Mouse (Mus musculus): Measurements from ENCODE around the gene Rfc4. TPM values are rescaled to one million over a fixed set of nuclear protein-coding genes. Genes with fewer than 3 reads are reported as not detected.

Gene Rfc4
- polyA plus RNA-seq, 1 experiment from 2014 or later: 190 TPM

- Histone ChIP-seq H3K4me3 (replicated peaks) (no peak overlapping the region), H3K4me1 (no peaks in the 10 kb centered on the region), H3K27ac (no peak overlapping the region), H3K36me3 (replicated peaks) (no peaks in the 10 kb centered on the region), H3K9me3 (no peaks in the 10 kb centered on the region), H3K9ac (no peak overlapping the region), H3K27me3 (no peaks in the 10 kb centered on the region), H3K4me2 (no peak overlapping the region)
- no peak for ATAC-seq (ENCODE audit: low FRiP score)
- 94% methylated on average over 13 of the region's 13 CpGs for WGBS
Observed at GRCm38 (mm10) chr16:23157013-23157412, 29.5 kb upstream of the Rfc4 start.

GRCm38 (mm10) chr16:23154261-23154660, 26.7 kb upstream of the Rfc4 start:
- H3K27ac ChIP-seq: no peak overlapping the region
- no peak overlapping the region for H3K4me2 ChIP-seq
- H3K36me3 ChIP-seq (replicated peaks): no peaks in the 10 kb centered on the region
- H3K9me3 ChIP-seq: no peaks in the 10 kb centered on the region
- H3K4me1 ChIP-seq: no peaks in the 10 kb centered on the region
- WGBS: 88% methylated on average over 5 of the region's 5 CpGs
- no peak overlapping the region for H3K9ac ChIP-seq
- H3K4me3 ChIP-seq (replicated peaks): no peak overlapping the region
- H3K27me3 ChIP-seq: no peaks in the 10 kb centered on the region
- ATAC-seq (ENCODE audit: low FRiP score): no peak

- no peak for ATAC-seq (ENCODE audit: low FRiP score)
Observed at GRCm38 (mm10) chr16:23151423-23151822, 23.9 kb upstream of the Rfc4 start.

GRCm38 (mm10) chr16:23149396-23149795, 21.9 kb upstream of the Rfc4 start:
- Histone ChIP-seq H3K27me3 (no peaks in the 10 kb centered on the region), H3K4me3 (replicated peaks) (no peak overlapping the region), H3K4me1 (no peaks in the 10 kb centered on the region), H3K9me3 (no peaks in the 10 kb centered on the region), H3K4me2 (no peak overlapping the region), H3K36me3 (replicated peaks) (no peaks in the 10 kb centered on the region), H3K27ac (no peak overlapping the region), H3K9ac (no peak overlapping the region)
- ATAC-seq (ENCODE audit: low FRiP score): no peak
- 87% methylated on average over 8 of the region's 8 CpGs for WGBS

More at GRCm38 (mm10) chr16:23151423-23151822, 23.9 kb upstream of the Rfc4 start:
- no peak overlapping the region for H3K4me3 ChIP-seq (replicated peaks)
- no peaks in the 10 kb centered on the region for H3K4me1 ChIP-seq
- H3K4me2 ChIP-seq: no peak overlapping the region
- H3K27me3 ChIP-seq: no peaks in the 10 kb centered on the region
- no peak overlapping the region for H3K9ac ChIP-seq
- H3K27ac ChIP-seq: no peak overlapping the region
- H3K9me3 ChIP-seq: no peaks in the 10 kb centered on the region
- H3K36me3 ChIP-seq (replicated peaks): no peaks in the 10 kb centered on the region
- WGBS: 36% methylated on average over 2 of the region's 2 CpGs

- Histone ChIP-seq H3K4me1 (no peaks in the 10 kb centered on the region), H3K27me3 (no peaks in the 10 kb centered on the region), H3K4me2 (no peak overlapping the region), H3K9me3 (no peaks in the 10 kb centered on the region), H3K27ac (no peak overlapping the region), H3K9ac (no peak overlapping the region), H3K4me3 (replicated peaks) (no peak overlapping the region), H3K36me3 (replicated peaks) (no peaks in the 10 kb centered on the region)
- no peak for ATAC-seq (ENCODE audit: low FRiP score)
- 90% methylated on average over 2 of the region's 2 CpGs for WGBS
Observed at GRCm38 (mm10) chr16:23148936-23149335, 21.4 kb upstream of the Rfc4 start.

- Histone ChIP-seq H3K4me3 (replicated peaks) (no peak within 1 kb of the TSS), H3K27me3 (no peaks in the 10 kb centered on the region), H3K4me2 (no peak within 1 kb of the TSS), H3K4me1 (no peaks in the 10 kb centered on the region), H3K9me3 (no peaks in the 10 kb centered on the region), H3K9ac (no peak within 1 kb of the TSS), H3K36me3 (replicated peaks) (no peaks in the 10 kb centered on the region), H3K27ac (no peak within 1 kb of the TSS)
- ATAC-seq (ENCODE audit: low FRiP score): no peak
- 85% methylated on average over 3 of the region's 3 CpGs for WGBS
Observed at GRCm38 (mm10) chr16:23146280-23146679, 18.7 kb upstream of the Rfc4 start, which contains the start of gene Adipoq. TSS of gene Adipoq (plus strand) at chr16:23146536.

GRCm38 (mm10) chr16:23145211-23145610, 17.7 kb upstream of the Rfc4 start:
- H3K9me3 ChIP-seq: no peaks in the 10 kb centered on the region
- H3K4me3 ChIP-seq (replicated peaks): no peak overlapping the region
- H3K4me1 ChIP-seq: no peaks in the 10 kb centered on the region
- H3K9ac ChIP-seq: no peak overlapping the region
- no peak for ATAC-seq (ENCODE audit: low FRiP score)
- H3K4me2 ChIP-seq: no peak overlapping the region
- no peaks in the 10 kb centered on the region for H3K36me3 ChIP-seq (replicated peaks)
- no peak overlapping the region for H3K27ac ChIP-seq
- no peaks in the 10 kb centered on the region for H3K27me3 ChIP-seq
- WGBS: 78% methylated on average over 5 of the region's 5 CpGs

GRCm38 (mm10) chr16:23144326-23144725, 16.8 kb upstream of the Rfc4 start:
- no peak for ATAC-seq (ENCODE audit: low FRiP score)
- Histone ChIP-seq H3K4me3 (replicated peaks) (no peak overlapping the region), H3K4me2 (no peak overlapping the region), H3K9ac (no peak overlapping the region), H3K36me3 (replicated peaks) (no peaks in the 10 kb centered on the region), H3K27me3 (no peaks in the 10 kb centered on the region), H3K4me1 (no peaks in the 10 kb centered on the region), H3K27ac (no peak overlapping the region), H3K9me3 (no peaks in the 10 kb centered on the region)
- WGBS: 90% methylated on average over 7 of the region's 7 CpGs

- Histone ChIP-seq H3K4me1 (no peaks in the 10 kb centered on the region), H3K4me2 (no peak overlapping the region), H3K27ac (no peak overlapping the region), H3K9ac (no peak overlapping the region), H3K4me3 (replicated peaks) (no peak overlapping the region), H3K9me3 (no peaks in the 10 kb centered on the region), H3K36me3 (replicated peaks) (no peaks in the 10 kb centered on the region), H3K27me3 (no peaks in the 10 kb centered on the region)
- WGBS: 97% methylated on average over 3 of the region's 3 CpGs
- ATAC-seq (ENCODE audit: low FRiP score): no peak
Observed at GRCm38 (mm10) chr16:23140911-23141310, 13.4 kb upstream of the Rfc4 start.

- H3K4me3 ChIP-seq (replicated peaks): no peak overlapping the region
- H3K27me3 ChIP-seq: no peaks in the 10 kb centered on the region
- no peak overlapping the region for H3K27ac ChIP-seq
- H3K4me1 ChIP-seq: no peaks in the 10 kb centered on the region
- ATAC-seq (ENCODE audit: low FRiP score): no peak
- 69% methylated on average over 4 of the region's 4 CpGs for WGBS
- no peaks in the 10 kb centered on the region for H3K9me3 ChIP-seq
- no peaks in the 10 kb centered on the region for H3K36me3 ChIP-seq (replicated peaks)
- H3K9ac ChIP-seq: no peak overlapping the region
- no peak overlapping the region for H3K4me2 ChIP-seq
Observed at GRCm38 (mm10) chr16:23136406-23136970, 9.0 kb upstream of the Rfc4 start.

- no peaks in the 10 kb centered on the region for H3K27me3 ChIP-seq
- no peak overlapping the region for H3K4me3 ChIP-seq (replicated peaks)
- no peak overlapping the region for H3K27ac ChIP-seq
- H3K9ac ChIP-seq: no peak overlapping the region
- H3K36me3 ChIP-seq (replicated peaks): no peaks in the 10 kb centered on the region
- 25% methylated on average over 11 of the region's 11 CpGs for WGBS
- no peak overlapping the region for H3K4me2 ChIP-seq
- no peak for ATAC-seq (ENCODE audit: low FRiP score)
- H3K9me3 ChIP-seq: no peaks in the 10 kb centered on the region
- no peaks in the 10 kb centered on the region for H3K4me1 ChIP-seq
Observed at GRCm38 (mm10) chr16:23135421-23136149, 8.0 kb upstream of the Rfc4 start.

GRCm38 (mm10) chr16:23132336-23132735, 4.8 kb upstream of the Rfc4 start:
- Histone ChIP-seq H3K27me3 (no peaks in the 10 kb centered on the region), H3K4me2 (no peak overlapping the region), H3K27ac (no peak overlapping the region), H3K4me1 (peaks cover 13% of the 10 kb centered on the region), H3K36me3 (replicated peaks) (no peaks in the 10 kb centered on the region), H3K9ac (no peak overlapping the region), H3K9me3 (no peaks in the 10 kb centered on the region), H3K4me3 (replicated peaks) (no peak overlapping the region)
- WGBS: 94% methylated on average over 1 of the region's 1 CpGs
- ATAC-seq (ENCODE audit: low FRiP score): no peak

- H3K4me1 ChIP-seq: peaks cover 20% of the 10 kb centered on the region
- H3K4me2 ChIP-seq: no peak overlapping the region
- no peaks in the 10 kb centered on the region for H3K9me3 ChIP-seq
- H3K4me3 ChIP-seq (replicated peaks): no peak overlapping the region
- H3K27ac ChIP-seq: no peak overlapping the region
- H3K9ac ChIP-seq: no peak overlapping the region
- ATAC-seq (ENCODE audit: low FRiP score): no peak
- WGBS: 92% methylated on average over 3 of the region's 3 CpGs
- no peaks in the 10 kb centered on the region for H3K36me3 ChIP-seq (replicated peaks)
- H3K27me3 ChIP-seq: no peaks in the 10 kb centered on the region
Observed at GRCm38 (mm10) chr16:23130303-23130702, 2.8 kb upstream of the Rfc4 start.
